Mouse (Mus musculus) CH12.LX (cell line): ENCODE measurements at regions not wholly inside any gene's neighbourhood (a gene's known extent, or its start where the extent isn't known, plus 50 kb on each side); places are given as distances from the start of the nearest gene placed in this dataset.
"Not testable (repeated sequence)": the region's sequence is repeated elsewhere in the genome, so short reads cannot be mapped to it uniquely, and the experiment has no call there.

ENCODE experiments used
- DNase-seq: peaks from one replicate; pipeline ENCODE4 v3.0.0-alpha.2; 2013; ENCODE audit errors: extremely low read depth
- H3K27ac ChIP-seq: 2 replicates; pipeline ENCODE4 v1.5.1; 2012; ENCODE audit warnings: low read depth, mild to moderate bottlenecking, control low read depth, moderate library complexity; ENCODE audit not compliant: insufficient read depth
- H3K27me3 ChIP-seq: replicated peaks from 2 replicates; pipeline ENCODE3; 2012; ENCODE audit warnings: inconsistent platforms
- H3K36me3 ChIP-seq, 2 experiments: replicated peaks in 1 of 2; 2 replicates each; pipeline versions ENCODE3 to v1.6.1; 2012; ENCODE audit warnings: inconsistent platforms in 1 of 2, low read length in 1 of 2, mild to moderate bottlenecking in 1 of 2, mixed read lengths in 1 of 2, moderate library complexity in 1 of 2; ENCODE audit not compliant: control insufficient read depth in 1 of 2, insufficient read depth in 1 of 2
- H3K4me1 ChIP-seq, 2 experiments: 2 replicates each; pipeline ENCODE4 v1.6.1; 2012; ENCODE audit warnings: inconsistent platforms in 1 of 2, moderate library complexity in 1 of 2; ENCODE audit not compliant: insufficient read depth in 2 of 2, control insufficient read depth in 1 of 2
- H3K4me2 ChIP-seq: 2 replicates; pipeline ENCODE4 v1.6.1; 2012; ENCODE audit warnings: low read depth, mild to moderate bottlenecking, control low read depth; ENCODE audit not compliant: poor library complexity, insufficient read depth, severe bottlenecking
- H3K4me3 ChIP-seq, 3 experiments: fragments of 150-350 bp in 1 of 3; sonication (generic) in 1 of 3; replicated peaks in 1 of 3; 2 replicates each; pipeline versions ENCODE3 to v1.5.1; 2011 to 2012; ENCODE audit warnings: low read depth in 2 of 3, low read length in 2 of 3, mild to moderate bottlenecking in 2 of 3, moderate library complexity in 2 of 3, control low read depth in 1 of 3, improper control_type of control experiment in 1 of 3, inconsistent platforms in 1 of 3, mixed read lengths in 1 of 3; ENCODE audit not compliant: poor library complexity in 1 of 3
- H3K79me2 ChIP-seq: replicated peaks from 2 replicates; pipeline ENCODE4 v1.6.1; 2012; ENCODE audit warnings: mild to moderate bottlenecking, moderate library complexity; ENCODE audit not compliant: control insufficient read depth, poor library complexity, insufficient read depth, severe bottlenecking; ENCODE audit errors: extremely low read depth
- H3K9ac ChIP-seq: 2 replicates; pipeline ENCODE4 v1.6.1; 2012; ENCODE audit warnings: low read depth, mild to moderate bottlenecking, control low read depth, moderate library complexity; ENCODE audit not compliant: insufficient read depth
- H3K9me3 ChIP-seq: replicated peaks from 2 replicates; pipeline ENCODE3; 2012; ENCODE audit warnings: low read length, inconsistent platforms, mixed read lengths
- CTCF ChIP-seq, 2 experiments: IDR thresholded peaks in 1 of 2; conservative IDR thresholded peaks in 1 of 2; 2 replicates each; pipeline ENCODE4 v1.5.1; 2011 to 2012; ENCODE audit warnings: low read depth in 2 of 2, low read length in 2 of 2, improper control_type of control experiment in 1 of 2, inconsistent platforms in 1 of 2, mild to moderate bottlenecking in 1 of 2, moderate library complexity in 1 of 2
- E2F4 ChIP-seq: IDR thresholded peaks from 2 replicates; pipeline ENCODE4 v1.6.1; 2011; ENCODE audit warnings: low read depth, low read length, improper control_type of control experiment; ENCODE audit not compliant: insufficient replicate concordance
- GABPA ChIP-seq: IDR thresholded peaks from 2 replicates; pipeline ENCODE4 v1.6.1; 2012; ENCODE audit warnings: low read depth, low read length, improper control_type of control experiment, inconsistent platforms; ENCODE audit not compliant: insufficient replicate concordance
- HCFC1 ChIP-seq: IDR thresholded peaks from 2 replicates; pipeline ENCODE4 v1.6.1; 2012; ENCODE audit warnings: low read depth, mild to moderate bottlenecking, inconsistent platforms, low read length, improper control_type of control experiment
- IRF4 ChIP-seq: IDR thresholded peaks from 2 replicates; pipeline ENCODE4 v1.6.1; 2014; ENCODE audit warnings: low read depth, mild to moderate bottlenecking, inconsistent platforms, low read length, improper control_type of control experiment
- JUND ChIP-seq: conservative IDR thresholded peaks from 2 replicates; pipeline ENCODE4 v1.6.1; 2011; ENCODE audit warnings: low read depth, low read length, improper control_type of control experiment
- MAFK ChIP-seq: IDR thresholded peaks from 2 replicates; pipeline ENCODE4 v1.6.1; 2011; ENCODE audit warnings: low read length, improper control_type of control experiment; ENCODE audit not compliant: insufficient replicate concordance
- MAZ ChIP-seq: IDR thresholded peaks from 2 replicates; pipeline ENCODE4 v1.6.1; 2012; ENCODE audit warnings: low read depth, mild to moderate bottlenecking, inconsistent platforms, low read length, improper control_type of control experiment, moderate library complexity
- PAX5 ChIP-seq: IDR thresholded peaks from 2 replicates; pipeline ENCODE4 v1.6.1; 2012; ENCODE audit warnings: low read length, inconsistent platforms, mixed read lengths
- RAD21 ChIP-seq: IDR thresholded peaks from 2 replicates; pipeline ENCODE4 v1.6.1; 2011; ENCODE audit warnings: low read depth, mild to moderate bottlenecking, low read length, improper control_type of control experiment, moderate library complexity
- RCOR1 ChIP-seq: conservative IDR thresholded peaks from 2 replicates; pipeline ENCODE4 v1.6.1; 2012; ENCODE audit warnings: low read depth, mild to moderate bottlenecking, inconsistent platforms, low read length, improper control_type of control experiment
- SMC3 ChIP-seq: IDR thresholded peaks from 2 replicates; pipeline ENCODE4 v1.6.1; 2011; ENCODE audit warnings: low read depth, low read length, improper control_type of control experiment
- TBP ChIP-seq: conservative IDR thresholded peaks from 2 replicates; pipeline ENCODE4 v1.6.1; 2011; ENCODE audit warnings: low read depth, low read length, improper control_type of control experiment
- USF1 ChIP-seq: IDR thresholded peaks from 2 replicates; pipeline ENCODE4 v1.6.1; 2014; ENCODE audit warnings: low read depth, mild to moderate bottlenecking, inconsistent platforms, low read length, improper control_type of control experiment
- ZC3H11A ChIP-seq: IDR thresholded peaks from 2 replicates; pipeline ENCODE4 v1.6.1; 2012; ENCODE audit warnings: low read depth, mild to moderate bottlenecking, inconsistent platforms, low read length, improper control_type of control experiment
- ZMIZ1 ChIP-seq: IDR thresholded peaks from 2 replicates; pipeline ENCODE4 v1.6.1; 2012; ENCODE audit warnings: low read depth, mild to moderate bottlenecking, inconsistent platforms, low read length, improper control_type of control experiment
- dilution Hi-C: fragments of 300-500 bp; cut with MboI; formaldehyde crosslinking; loops from 2 replicates; pipeline ENCODE4 v1.14.3; 2020; ENCODE audit warnings: low sequenced_read_pairs; ENCODE audit not compliant: extremely low pct_unique_long_range_greater_than_20kb, extremely low pct_ligation_motif_present
- in situ Hi-C: fragments of 300-500 bp; cut with MboI; formaldehyde crosslinking; loops from 3 replicates; pipeline ENCODE4 v1.14.3; 2019; ENCODE audit warnings: low sequenced_read_pairs, low pct_ligation_motif_present, low pct_unique_long_range_greater_than_20kb, mixed read lengths

DNA sequence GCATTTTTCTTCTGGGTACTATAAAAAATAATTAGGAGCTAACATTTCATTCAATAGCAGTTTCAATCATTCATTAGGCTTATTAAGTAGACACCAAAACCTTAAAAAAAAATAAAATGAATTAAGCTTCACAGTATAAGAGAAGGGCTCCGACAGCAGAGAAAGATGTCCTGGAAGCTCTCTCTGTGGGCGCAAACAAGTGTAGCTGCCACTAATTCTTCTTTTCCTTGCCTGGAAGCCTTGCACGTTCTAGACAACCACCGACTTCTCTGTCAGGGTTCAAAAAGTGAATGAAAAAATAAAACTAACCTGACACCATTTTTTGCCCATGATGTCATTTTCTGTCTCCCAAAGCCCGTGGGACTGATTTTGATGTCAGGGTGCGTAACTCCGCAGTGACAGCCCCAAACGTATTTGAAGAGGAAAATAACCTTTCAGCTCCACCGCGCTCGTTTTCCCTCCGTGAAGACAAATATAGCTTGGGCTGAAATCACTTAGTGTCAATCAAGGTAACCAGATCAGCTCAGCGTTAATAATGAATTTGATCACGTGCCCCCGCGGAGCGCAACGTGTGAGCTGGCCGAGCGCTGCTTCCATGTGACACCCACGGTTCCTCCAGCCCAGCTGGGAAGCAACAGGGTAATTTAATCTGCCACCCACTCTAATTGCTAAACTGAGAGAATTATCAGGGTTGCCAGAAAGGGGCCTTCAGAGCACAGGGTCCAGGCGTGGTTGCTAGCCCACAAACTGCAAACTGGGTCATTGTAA is 169.8 kb upstream of the Six2 start:
- dilution Hi-C loops = no loop called here
- H3K27ac ChIP-seq = no peak overlapping the region
- H3K4me3 ChIP-seq = no peak overlapping the region
- TF ChIP-seq MAFK (no peak), ZMIZ1 (no peak), RCOR1 (no peak), TBP (no peak), JUND (no peak), SMC3 (no peak), E2F4 (no peak), IRF4 (no peak), RAD21 (no peak), MAZ (no peak), USF1 (no peak), CTCF (conservative IDR thresholded peaks at IDR 0.05 in 1 of 2, IDR thresholded peaks at IDR 0.05 in 1 of 2; ENCODE audit: low read depth in 2 of 2, low read length in 2 of 2) (no peak)
- TF ChIP-seq, all 38 proteins: peak for 0
- no peak for DNase-seq
- no peaks in the 10 kb centered on the region for H3K36me3 ChIP-seq
- no peak overlapping the region for H3K9ac ChIP-seq
- H3K4me1 ChIP-seq = peaks cover 0 to 3% of the 10 kb centered on the region in 2 experiments; a peak in 2 of 4 replicates
- no peaks in the 10 kb centered on the region for H3K9me3 ChIP-seq
- no peaks in the 10 kb centered on the region for H3K79me2 ChIP-seq
- in situ Hi-C loops = no loop called here
- no peaks in the 10 kb centered on the region for H3K27me3 ChIP-seq
- no peak overlapping the region for H3K4me2 ChIP-seq

DNA sequence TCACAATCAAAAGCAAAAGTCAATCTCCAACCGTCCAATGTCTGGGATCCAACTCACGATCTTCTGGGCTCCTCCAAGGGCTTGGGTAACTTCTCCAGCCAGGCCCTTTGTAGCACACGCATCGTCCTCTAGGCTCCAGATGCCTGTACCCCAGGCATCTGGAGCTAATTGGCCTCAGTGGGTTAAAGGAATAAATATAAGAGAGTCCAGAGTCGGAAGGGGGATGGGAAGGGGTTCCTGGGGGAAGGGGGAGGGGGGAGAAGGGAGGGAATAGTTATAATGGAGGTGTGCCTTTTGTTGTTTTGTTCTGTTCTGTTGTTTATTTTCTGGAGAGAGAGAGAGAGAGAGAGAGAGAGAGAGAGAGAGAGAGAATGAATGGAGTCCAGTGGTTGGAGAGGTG is 168.8 kb upstream of the Six2 start:
- H3K4me1 ChIP-seq, in situ Hi-C loops: not testable (repeated sequence)

DNA sequence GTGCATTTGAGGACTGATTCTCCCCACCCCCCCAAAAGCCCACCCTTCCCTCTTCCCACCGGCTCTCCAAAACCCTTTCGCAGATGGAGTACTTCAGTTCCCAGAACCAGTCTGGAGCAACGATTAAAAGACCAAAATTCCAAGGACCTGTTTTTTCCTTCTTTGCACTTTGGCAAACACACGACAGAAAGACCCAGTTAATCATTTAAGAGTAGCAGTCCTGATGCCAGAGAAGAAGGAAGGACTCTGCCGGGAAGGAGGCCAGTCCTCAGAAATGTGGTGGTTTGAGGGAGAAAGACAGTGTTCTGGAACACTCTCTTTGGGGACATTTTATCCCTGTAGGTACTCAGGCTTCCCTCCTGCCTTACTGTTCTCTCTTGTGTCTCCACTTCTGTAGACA is 165.1 kb upstream of the Six2 start:
- H3K4me3 ChIP-seq = no peak overlapping the region
- no peak for DNase-seq
- H3K4me2 ChIP-seq = no peak overlapping the region
- no peak overlapping the region for H3K9ac ChIP-seq
- H3K9me3 ChIP-seq = peaks cover 2% of the 10 kb centered on the region
- H3K79me2 ChIP-seq = no peaks in the 10 kb centered on the region
- H3K36me3 ChIP-seq = no peaks in the 10 kb centered on the region
- in situ Hi-C loops (no loop called here), dilution Hi-C loops (no loop called here)
- H3K4me1 ChIP-seq = peaks cover 0 to 3% of the 10 kb centered on the region in 2 experiments; a peak in 1 of 4 replicates
- no peak overlapping the region for H3K27ac ChIP-seq
- no peaks in the 10 kb centered on the region for H3K27me3 ChIP-seq
- no peak for TF ChIP-seq PAX5
- TF ChIP-seq HCFC1 = no peak
- no peak for TF ChIP-seq USF1
- TF ChIP-seq ZC3H11A = no peak
- TF ChIP-seq E2F4 = no peak
- TF ChIP-seq ZMIZ1 = no peak
- no peak for TF ChIP-seq GABPA
- no peak for TF ChIP-seq RCOR1

More for the DNA sequence above, 168.8 kb upstream of the Six2 start:
- H3K27ac ChIP-seq, H3K9me3 ChIP-seq, H3K36me3 ChIP-seq, H3K4me2 ChIP-seq, DNase-seq, H3K4me3 ChIP-seq, H3K79me2 ChIP-seq, dilution Hi-C loops, H3K27me3 ChIP-seq, H3K9ac ChIP-seq: not testable (repeated sequence)
